Mouse (Mus musculus) fat pad, adult 2 months (tissue): ENCODE data around the gene Prkg1.

ENCODE experiments used
- DNase-seq: peaks from one replicate; pipeline ENCODE4 v3.0.0-alpha.2; 2011; ENCODE audit warnings: low read depth, low spot score; ENCODE audit errors: extremely low read depth

Prkg1 gene

GRCm38 (mm10) chr19:30690691-30691090 is 1074.1 kb downstream of the Prkg1 start:
- DNase-seq: no peak

- DNase-seq: no peak
Observed at GRCm38 (mm10) chr19:30687942-30688341, 1076.9 kb downstream of the Prkg1 start.

GRCm38 (mm10) chr19:30676308-30676707 is 1088.5 kb downstream of the Prkg1 start:
- no peak for DNase-seq

- DNase-seq: no peak
Observed at GRCm38 (mm10) chr19:30664269-30664668, 1100.6 kb downstream of the Prkg1 start.

- DNase-seq: no peak
Observed at GRCm38 (mm10) chr19:30642629-30643170, 1122.1 kb downstream of the Prkg1 start.

GRCm38 (mm10) chr19:30637471-30637870 is 1127.4 kb downstream of the Prkg1 start:
- no peak for DNase-seq

GRCm38 (mm10) chr19:30631051-30631450 is 1133.8 kb downstream of the Prkg1 start:
- DNase-seq: no peak

- no peak for DNase-seq
Observed at GRCm38 (mm10) chr19:30626036-30626435, 1138.8 kb downstream of the Prkg1 start.

- no peak for DNase-seq
Observed at GRCm38 (mm10) chr19:30625391-30625790, 1139.4 kb downstream of the Prkg1 start.

- DNase-seq: no peak
Observed at GRCm38 (mm10) chr19:30623620-30624019, 1141.2 kb downstream of the Prkg1 start.

- DNase-seq: no peak
Observed at GRCm38 (mm10) chr19:30613150-30613865, 1151.5 kb downstream of the Prkg1 start.

GRCm38 (mm10) chr19:30586366-30586765 is 1178.5 kb downstream of the Prkg1 start:
- DNase-seq: no peak

- DNase-seq: no peak
Observed at GRCm38 (mm10) chr19:30564516-30564915, 1200.3 kb downstream of the Prkg1 start.

- DNase-seq: no peak
Observed at GRCm38 (mm10) chr19:30563876-30564275, 1201.0 kb downstream of the Prkg1 start.

GRCm38 (mm10) chr19:30558024-30558423 is 1206.8 kb downstream of the Prkg1 start:
- DNase-seq: no peak

GRCm38 (mm10) chr19:30554467-30554881 is 1210.4 kb downstream of the Prkg1 start:
- DNase-seq: no peak

GRCm38 (mm10) chr19:30553740-30554139 is 1211.1 kb downstream of the Prkg1 start:
- no peak for DNase-seq

- DNase-seq: no peak
Observed at GRCm38 (mm10) chr19:30552260-30552659, 1212.6 kb downstream of the Prkg1 start.

- no peak for DNase-seq
Observed at GRCm38 (mm10) chr19:30549854-30550647, 1214.8 kb downstream of the Prkg1 start.

- DNase-seq: no peak
Observed at GRCm38 (mm10) chr19:30549044-30549853, 1215.6 kb downstream of the Prkg1 start, which contains the start of gene Dkk1. TSS of gene Dkk1 (minus strand) at chr19:30549665.
